Mouse (Mus musculus): ENCODE results near the gene Ropn1.

Ropn1 gene

GRCm38 (mm10) chr16:34649621-34650020, at the start of gene Ropn1:
Ropn1 (plus strand) TSS chr16:34649921.
- no peak for DNase-seq

DNA sequence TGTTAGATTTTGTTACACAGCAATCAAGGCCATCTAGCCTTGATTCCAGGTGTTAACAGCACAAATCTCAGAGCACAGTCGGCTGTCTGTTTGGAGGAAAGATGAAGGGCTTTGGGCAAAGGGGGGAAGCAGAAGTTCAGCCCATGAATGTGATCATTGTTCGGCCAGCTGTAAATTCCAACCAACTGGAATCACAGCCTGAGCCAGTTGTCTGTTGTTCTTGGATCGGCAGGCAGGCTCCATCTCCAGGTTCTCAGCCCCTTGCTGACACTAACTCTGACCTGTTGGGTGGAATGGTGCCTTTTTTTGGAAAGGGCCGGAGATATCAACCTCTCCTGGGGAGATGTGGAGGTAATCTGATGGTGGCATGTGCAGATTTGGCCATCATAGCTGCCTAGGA, 47.8 kb upstream of the Ropn1 start:
- peak; percentile 15 for DNase-seq

GRCm38 (mm10) chr16:34603076-34603475, 46.6 kb upstream of the Ropn1 start:
- DNase-seq: no peak

- no peak for DNase-seq
Measured at GRCm38 (mm10) chr16:34603854-34604253, 45.9 kb upstream of the Ropn1 start.

DNA sequence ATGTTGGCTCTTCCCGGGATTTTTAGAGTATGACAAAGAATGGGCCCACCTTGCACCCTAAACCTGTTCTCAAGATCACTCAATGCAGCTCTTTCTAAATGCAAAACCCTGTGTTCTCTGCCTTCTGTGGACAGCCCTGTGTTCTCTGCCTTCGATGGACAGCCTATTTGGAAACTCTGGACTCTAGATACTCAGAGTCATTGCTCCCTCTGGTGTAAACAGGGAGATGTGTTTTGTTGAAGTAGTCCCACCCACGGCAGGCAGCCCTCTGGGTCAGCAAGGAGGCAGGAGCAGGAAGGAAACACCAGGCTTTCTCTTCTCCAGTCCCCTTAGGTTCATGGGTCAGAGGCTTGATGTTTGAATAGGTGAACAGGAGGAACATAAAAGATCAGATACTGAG, 44.0 kb upstream of the Ropn1 start:
- DNase-seq: peak; percentile 65

GRCm38 (mm10) chr16:34610137-34610536, 39.6 kb upstream of the Ropn1 start:
- no peak for DNase-seq

GRCm38 (mm10) chr16:34614021-34614420, 35.7 kb upstream of the Ropn1 start:
- DNase-seq: no peak

GRCm38 (mm10) chr16:34627591-34627990, 22.1 kb upstream of the Ropn1 start:
- DNase-seq: no peak

DNA sequence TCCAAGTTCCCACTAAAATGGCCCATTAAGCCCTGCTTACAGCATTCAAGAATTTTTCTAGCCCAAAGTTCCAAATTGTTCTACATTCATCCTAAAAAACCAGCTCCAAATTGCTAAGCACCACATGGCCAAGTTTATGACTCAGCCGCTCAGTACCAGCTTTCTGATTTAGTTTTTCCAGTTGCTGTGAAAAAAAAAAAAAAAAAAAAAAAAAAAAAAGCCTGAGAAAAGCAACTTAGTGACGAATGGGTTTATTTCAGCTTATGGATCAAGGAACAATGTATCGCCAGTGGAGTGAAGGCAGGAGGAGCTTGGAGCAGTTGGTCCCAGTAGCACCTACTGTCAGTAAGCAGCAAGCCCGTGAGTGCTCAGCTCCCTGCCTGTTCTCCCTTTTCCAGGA, 21.3 kb upstream of the Ropn1 start:
- no peak for DNase-seq

- no peak for DNase-seq
Measured at GRCm38 (mm10) chr16:34635557-34635956, 14.2 kb upstream of the Ropn1 start.

- no peak for DNase-seq
Measured at GRCm38 (mm10) chr16:34643511-34644259, 6.0 kb upstream of the Ropn1 start.

DNA sequence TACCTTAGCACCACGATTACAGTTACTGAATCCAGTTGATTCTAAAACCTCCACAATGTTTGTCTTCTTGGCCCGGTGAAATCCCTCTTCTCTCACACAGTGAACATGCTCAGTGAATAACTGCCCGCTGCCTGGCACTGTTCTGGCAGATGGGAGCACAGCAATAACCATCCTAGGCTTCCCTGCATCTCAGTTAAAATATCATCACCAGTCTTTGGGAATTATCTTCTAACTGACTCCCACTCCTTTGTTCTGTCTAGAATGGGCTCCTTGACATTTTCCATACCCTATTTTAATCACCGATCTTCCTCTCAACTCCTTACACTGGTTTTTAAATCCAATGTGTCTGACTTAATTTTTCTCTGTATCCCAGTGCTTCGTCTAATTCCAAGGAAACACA, 3.3 kb downstream of the Ropn1 start:
- DNase-seq: no peak

DNA sequence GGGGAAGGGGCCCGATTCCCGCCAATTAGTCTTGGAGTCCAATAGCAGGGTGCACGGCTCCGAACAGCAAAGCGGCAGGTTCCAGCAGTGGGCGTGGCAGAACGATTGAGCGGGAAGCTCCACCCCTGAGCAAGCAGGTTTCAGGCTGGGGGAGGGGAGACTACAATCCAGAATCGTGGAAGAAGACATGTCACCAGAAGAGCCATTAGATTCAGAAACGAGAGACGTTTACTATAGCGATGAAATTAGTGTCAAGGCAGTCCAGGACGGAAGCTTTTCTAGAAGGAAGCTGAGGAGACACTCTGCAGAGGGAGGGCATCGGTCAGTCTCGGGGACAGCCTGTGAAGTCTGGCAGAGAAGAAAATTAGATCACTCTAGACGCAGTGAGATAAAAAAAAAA, 7.8 kb downstream of the Ropn1 start:
- DNase-seq: peak; percentile 58

DNA sequence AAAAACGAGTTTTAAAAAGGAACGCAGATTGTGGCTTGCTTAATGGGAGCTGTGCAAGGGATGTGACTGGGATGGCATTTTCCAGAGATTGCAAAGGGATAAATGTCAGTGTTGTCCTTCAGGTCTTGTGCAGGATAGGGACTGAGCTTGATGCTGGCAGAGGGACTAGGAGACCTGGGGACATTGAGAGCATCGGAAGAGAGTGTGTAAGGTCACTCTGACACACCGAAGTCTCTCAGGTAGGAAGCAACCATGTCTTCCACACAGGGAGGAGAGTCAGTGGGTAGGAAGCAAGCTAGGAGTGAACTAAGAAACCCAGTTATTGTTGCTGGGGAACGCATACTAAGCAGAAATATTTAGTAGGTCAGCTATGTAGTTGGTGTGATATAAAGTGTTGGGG, 8.3 kb downstream of the Ropn1 start:
- peak; percentile 30 for DNase-seq

DNA sequence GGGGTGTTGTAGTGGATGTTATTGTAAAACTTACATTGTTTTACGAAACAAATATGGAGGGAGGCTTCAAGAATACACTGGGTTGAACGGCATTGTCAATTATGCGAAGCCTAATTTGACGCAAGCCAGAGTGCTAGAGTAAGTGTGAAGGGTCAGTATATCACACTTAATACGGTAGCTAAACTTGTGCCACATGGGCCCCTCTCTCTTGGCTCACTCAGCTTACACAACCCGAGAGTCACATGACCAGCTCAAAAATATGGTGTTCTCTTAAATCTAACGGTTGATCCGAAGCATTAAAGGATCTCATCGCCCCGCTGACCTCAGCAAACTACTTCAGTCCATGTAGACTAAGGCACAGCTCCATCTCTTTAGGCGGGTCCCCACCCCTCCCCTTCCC, 8.7 kb downstream of the Ropn1 start:
- peak; percentile 78 for DNase-seq

DNA sequence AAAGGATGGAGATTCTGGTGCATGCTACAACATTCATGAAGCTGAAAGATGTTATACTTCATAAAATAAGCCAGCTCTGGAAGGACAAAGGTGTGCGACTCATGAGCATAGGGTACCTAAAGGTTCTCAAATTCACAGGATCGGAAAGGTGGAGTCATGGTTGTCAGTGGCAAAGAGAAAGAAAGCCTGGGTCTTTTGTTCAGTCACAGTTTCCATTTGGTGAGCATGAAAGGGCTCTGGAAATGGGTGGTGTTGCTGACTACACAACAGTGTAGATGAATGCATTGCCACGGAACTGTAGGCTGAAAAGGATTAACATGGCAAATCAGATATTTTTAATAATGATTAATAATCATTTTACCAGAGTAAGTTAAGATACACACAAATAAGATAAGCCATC, 14.8 kb downstream of the Ropn1 start:
- no peak for DNase-seq

DNA sequence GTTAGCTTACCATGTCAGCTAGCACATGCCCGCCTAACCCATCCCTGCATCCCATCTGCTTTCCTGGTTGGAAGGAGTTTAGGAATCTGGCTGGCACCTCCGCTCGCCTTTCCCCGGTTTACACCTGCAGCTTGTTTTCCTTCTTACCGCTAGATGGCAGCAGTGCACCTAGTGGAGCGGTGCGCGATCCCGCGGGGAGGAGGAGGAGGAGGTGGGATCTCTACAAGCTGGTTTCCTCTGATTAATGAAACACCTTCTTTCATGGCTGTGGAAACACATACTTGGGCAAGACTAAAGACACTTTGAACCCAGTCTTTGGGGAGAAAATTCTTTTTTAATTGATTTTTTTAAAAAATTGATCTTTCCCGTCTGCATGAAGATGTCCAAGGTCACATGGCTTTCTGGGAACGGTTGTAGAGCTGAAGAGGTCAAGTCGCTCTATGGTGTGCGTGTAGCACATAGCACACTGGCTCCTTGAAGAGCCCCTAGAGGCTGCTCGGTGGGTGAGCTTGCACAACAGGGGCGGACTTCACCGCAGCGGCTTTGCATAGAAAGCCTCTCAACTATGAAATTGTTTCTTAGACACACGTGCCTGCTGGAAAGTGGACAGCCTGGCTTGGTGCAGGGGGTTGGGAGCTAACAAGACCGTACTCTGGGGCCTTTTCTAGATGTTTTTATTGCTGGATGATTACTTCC, 17.5 kb downstream of the Ropn1 start:
- DNase-seq: peak; percentile 88

GRCm38 (mm10) chr16:34668341-34668740, 18.6 kb downstream of the Ropn1 start:
- no peak for DNase-seq

DNA sequence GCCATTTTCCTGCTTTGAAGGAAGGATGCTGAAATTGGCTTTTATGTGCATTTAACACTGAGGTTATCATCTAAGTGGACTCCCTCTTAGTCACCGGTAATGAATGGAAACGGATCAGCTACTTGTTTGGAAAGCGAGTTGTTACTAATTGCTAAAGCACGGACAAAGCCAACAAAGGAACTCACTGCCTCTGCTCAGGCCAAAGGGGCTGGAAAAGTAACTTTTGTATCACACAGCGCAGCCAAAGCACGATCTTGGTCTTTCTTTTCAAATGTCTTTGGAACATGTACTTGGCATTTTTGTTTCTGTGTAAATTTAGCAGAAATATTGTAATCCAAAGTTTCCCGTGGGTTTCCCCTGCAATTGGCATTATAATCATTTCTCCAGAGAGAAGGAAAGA, 22.2 kb downstream of the Ropn1 start:
- no peak for DNase-seq

GRCm38 (mm10) chr16:34672822-34673221, 23.1 kb downstream of the Ropn1 start:
- no peak for DNase-seq

DNA sequence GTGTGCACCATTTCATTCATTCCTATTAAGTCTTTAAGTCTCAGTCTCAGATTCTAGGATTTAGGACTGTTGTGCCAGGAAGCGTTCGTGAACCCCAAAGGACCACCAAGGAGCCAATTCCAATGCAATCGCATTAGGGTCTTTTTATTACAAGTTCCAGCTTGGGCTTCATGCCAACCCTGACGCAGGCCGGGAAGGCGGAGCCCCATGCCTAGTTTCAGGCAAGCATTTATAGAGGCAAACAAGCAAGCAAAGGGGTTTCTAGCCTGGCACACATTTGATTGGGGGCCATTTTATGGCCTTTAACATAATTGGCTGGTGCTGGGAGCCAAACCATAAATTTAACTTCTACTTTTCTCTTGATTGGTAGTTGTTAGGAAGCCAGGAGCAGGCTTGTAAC, 24.6 kb downstream of the Ropn1 start:
- no peak for DNase-seq

DNA sequence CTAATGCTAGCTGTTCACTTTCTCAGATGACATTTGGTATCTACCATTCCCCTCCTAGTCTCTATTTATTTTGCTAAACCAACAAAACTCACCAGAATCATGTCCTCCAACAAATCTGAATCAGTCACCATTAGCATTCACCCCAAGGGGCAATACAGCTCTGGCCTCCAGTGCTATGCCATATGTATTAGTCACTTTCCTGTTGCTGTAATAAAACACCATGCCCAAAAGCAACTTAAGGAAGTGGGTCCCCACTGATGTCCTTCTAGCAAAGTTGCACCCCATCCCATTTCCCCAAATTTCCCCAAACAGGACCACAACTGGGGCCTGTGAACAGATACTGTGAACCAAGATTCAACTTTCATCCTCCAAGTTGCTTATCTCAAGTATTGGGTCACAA, 32.1 kb downstream of the Ropn1 start:
- no peak for DNase-seq

- DNase-seq: no peak
Measured at GRCm38 (mm10) chr16:34689879-34690278, 40.2 kb downstream of the Ropn1 start.

GRCm38 (mm10) chr16:34690334-34691144, 40.8 kb downstream of the Ropn1 start, which contains the start of gene Ccdc14:
Ccdc14 (plus strand) TSS chr16:34690616.
- DNase-seq: peak; percentile 94

Measured in retina, postnatal 1 day (tissue).